Mouse (Mus musculus) liver, embryonic 15.5 days (tissue): ENCODE data around the gene Gm1673. TPM values are rescaled to one million over a fixed set of nuclear protein-coding genes. Genes with fewer than 3 reads are reported as not detected.
A peak's percentile ranks its signal among the peaks of the same experiment; 100 is the strongest.
"Not testable (repeated sequence)": the region's sequence is repeated elsewhere in the genome, so short reads cannot be mapped to it uniquely, and the experiment has no call there.

ENCODE experiments used
- ATAC-seq: fragments of 200-750 bp; cut with Nextera tagmentation; 2 replicates; pipeline ENCODE4 v1.8.0; 2017; ENCODE audit warnings: moderate number of reproducible peaks, mild to moderate bottlenecking, moderate library complexity; ENCODE audit not compliant: insufficient read depth
- H3K27ac ChIP-seq: fragments of 300-500 bp; sonication (generic); replicated peaks from 2 replicates; pipeline ENCODE4 v1.5.1; 2015; ENCODE audit warnings: mild to moderate bottlenecking, inconsistent platforms
- H3K27me3 ChIP-seq: fragments of 300-500 bp; sonication (generic); 2 replicates; pipeline ENCODE4 v1.6.1; 2015; ENCODE audit warnings: mild to moderate bottlenecking, inconsistent platforms
- H3K36me3 ChIP-seq: fragments of 300-500 bp; sonication (generic); replicated peaks from 2 replicates; pipeline ENCODE4 v1.6.1; 2015; ENCODE audit warnings: moderate library complexity, mild to moderate bottlenecking, inconsistent platforms
- H3K4me1 ChIP-seq: fragments of 300-500 bp; sonication (generic); replicated peaks from 2 replicates; pipeline ENCODE4 v1.6.1; 2015; ENCODE audit warnings: inconsistent platforms
- H3K4me2 ChIP-seq: fragments of 300-500 bp; sonication (generic); 2 replicates; pipeline ENCODE4 v1.6.1; 2015; ENCODE audit warnings: moderate library complexity, mild to moderate bottlenecking, inconsistent platforms
- H3K4me3 ChIP-seq: fragments of 300-500 bp; sonication (generic); replicated peaks from 2 replicates; pipeline ENCODE4 v1.5.1; 2015; ENCODE audit warnings: mild to moderate bottlenecking, inconsistent platforms
- H3K9ac ChIP-seq: fragments of 300-500 bp; sonication (generic); 2 replicates; pipeline ENCODE4 v1.6.1; 2015; ENCODE audit warnings: moderate library complexity, mild to moderate bottlenecking, inconsistent platforms
- H3K9me3 ChIP-seq: fragments of 300-500 bp; sonication (generic); replicated peaks from 2 replicates; pipeline ENCODE4 v1.6.1; 2016; ENCODE audit warnings: inconsistent platforms
- WGBS: fragments of 180-500 bp; shearing (Covaris S2); methylation state at CpG from one replicate; pipeline ENCODE4 v1.1.7; 2015; ENCODE audit warnings: mixed read lengths; ENCODE audit not compliant: insufficient replicate concordance; 5-methylcytosine and 5-hydroxymethylcytosine counted together
- polyA plus RNA-seq: library from polyadenylated mRNA; unstranded; fragments of >200 nt; fragmentation: Nextera tagmentation; extraction: Ambion mirVana; gene quantifications from 2 replicates; pipeline ENCODE4 v1.2.1, GENCODE M21; 2015

The Gm1673 gene
- 3.4 and 4.5 TPM in 2 replicates for polyA plus RNA-seq

GRCm38 (mm10) chr5:33983309-33984121, at the start of gene Gm1673:
Gm1673 (plus strand) TSS chr5:33983433.
- H3K4me3 ChIP-seq: peak within 1 kb of the TSS; percentile 57
- no peaks in the 10 kb centered on the region for H3K9me3 ChIP-seq
- H3K4me2 ChIP-seq: peak within 1 kb of the TSS; percentile 71
- no peaks in the 10 kb centered on the region for H3K36me3 ChIP-seq
- 0 out of 2 replicates have a peak, but pooled peaks have one; percentile 28 for ATAC-seq
- peaks cover 6% of the 10 kb centered on the region for H3K4me1 ChIP-seq
- H3K27me3 ChIP-seq: peaks cover 54% of the 10 kb centered on the region
- 0 out of 2 replicates have a peak within 1 kb of the TSS, but pooled peaks have one; percentile 18 for H3K9ac ChIP-seq
- no peak within 1 kb of the TSS for H3K27ac ChIP-seq
- WGBS: under 1% methylated on average over 87 of the region's 88 CpGs

- no peaks in the 10 kb centered on the region for H3K9me3 ChIP-seq
- peaks cover 40% of the 10 kb centered on the region for H3K4me1 ChIP-seq
- peak overlapping the region; percentile 97 for H3K4me3 ChIP-seq
- H3K9ac ChIP-seq: peak overlapping the region; percentile 41; the same call in 1 of the 2 replicates
- H3K27me3 ChIP-seq: no peaks in the 10 kb centered on the region
- H3K27ac ChIP-seq: peak overlapping the region; percentile 93
- 20% methylated on average over 2 of the region's 2 CpGs for WGBS
- ATAC-seq: no peak
- H3K4me2 ChIP-seq: peak overlapping the region; percentile 83
- H3K36me3 ChIP-seq: peaks cover 20% of the 10 kb centered on the region
Observed at GRCm38 (mm10) chr5:33934081-33934480, 49.2 kb upstream of the Gm1673 start.

- peak overlapping the region; percentile 93; the same call in 1 of the 2 replicates for H3K27ac ChIP-seq
- H3K4me3 ChIP-seq: peak overlapping the region; percentile 97
- no peaks in the 10 kb centered on the region for H3K9me3 ChIP-seq
- peaks cover 40% of the 10 kb centered on the region for H3K4me1 ChIP-seq
- ATAC-seq: no peak
- H3K4me2 ChIP-seq: peak overlapping the region; percentile 83
- 47% methylated on average over 7 of the region's 7 CpGs for WGBS
- 0 out of 2 replicates have a peak overlapping the region, but pooled peaks have one; percentile 91 for H3K9ac ChIP-seq
- peaks cover 18% of the 10 kb centered on the region for H3K36me3 ChIP-seq
- no peaks in the 10 kb centered on the region for H3K27me3 ChIP-seq
Observed at GRCm38 (mm10) chr5:33934877-33935276, 48.4 kb upstream of the Gm1673 start.

- 1% methylated on average over 39 of the region's 39 CpGs for WGBS
Observed at GRCm38 (mm10) chr5:33935700-33936111, 47.5 kb upstream of the Gm1673 start.

GRCm38 (mm10) chr5:33936120-33936707, 47.0 kb upstream of the Gm1673 start, which contains the start of gene Nelfa:
Nelfa (minus strand) TSS chr5:33936413.
- H3K27ac ChIP-seq: peak within 1 kb of the TSS; percentile 93
- ATAC-seq: peak; percentile 93
- no peaks in the 10 kb centered on the region for H3K27me3 ChIP-seq
- peak within 1 kb of the TSS; percentile 97 for H3K4me3 ChIP-seq
- H3K36me3 ChIP-seq: peaks cover 15% of the 10 kb centered on the region; the same call in 1 of the 2 replicates
- H3K9ac ChIP-seq: peak within 1 kb of the TSS; percentile 91
- peak within 1 kb of the TSS; percentile 83 for H3K4me2 ChIP-seq
- no peaks in the 10 kb centered on the region for H3K9me3 ChIP-seq
- H3K4me1 ChIP-seq: peaks cover 40% of the 10 kb centered on the region
- under 1% methylated on average over 60 of the region's 61 CpGs for WGBS

More at GRCm38 (mm10) chr5:33935700-33936111, 47.5 kb upstream of the Gm1673 start:
- Histone ChIP-seq H3K4me1 (peaks cover 40% of the 10 kb centered on the region), H3K4me2 (peak overlapping the region; percentile 83), H3K27ac (peak overlapping the region; percentile 93), H3K27me3 (no peaks in the 10 kb centered on the region), H3K9me3 (no peaks in the 10 kb centered on the region), H3K36me3 (peaks cover 17% of the 10 kb centered on the region; the same call in 1 of the 2 replicates), H3K4me3 (peak overlapping the region; percentile 97), H3K9ac (peak overlapping the region; percentile 91)
- peak; percentile 59 for ATAC-seq

GRCm38 (mm10) chr5:33937230-33937629, 46.0 kb upstream of the Gm1673 start:
- no peaks in the 10 kb centered on the region for H3K9me3 ChIP-seq
- no peaks in the 10 kb centered on the region for H3K27me3 ChIP-seq
- H3K36me3 ChIP-seq: peaks cover 12% of the 10 kb centered on the region; the same call in 1 of the 2 replicates
- no peak for ATAC-seq
- WGBS: 99% methylated on average over 2 of the region's 2 CpGs
- peaks cover 40% of the 10 kb centered on the region for H3K4me1 ChIP-seq
- H3K4me3 ChIP-seq: peak overlapping the region; percentile 97
- no peak overlapping the region for H3K9ac ChIP-seq
- H3K4me2 ChIP-seq: peak overlapping the region; percentile 83
- no peak overlapping the region for H3K27ac ChIP-seq

GRCm38 (mm10) chr5:33938448-33938847, 44.8 kb upstream of the Gm1673 start:
- no peak overlapping the region for H3K9ac ChIP-seq
- no peak for ATAC-seq
- peaks cover 29% of the 10 kb centered on the region for H3K4me1 ChIP-seq
- no peak overlapping the region for H3K27ac ChIP-seq
- H3K4me2 ChIP-seq: no peak overlapping the region
- WGBS: 47% methylated on average over 3 of the region's 3 CpGs
- no peak overlapping the region for H3K4me3 ChIP-seq
- no peaks in the 10 kb centered on the region for H3K27me3 ChIP-seq
- no peaks in the 10 kb centered on the region; the same call in 1 of the 2 replicates for H3K9me3 ChIP-seq
- peaks cover 12% of the 10 kb centered on the region; the same call in 1 of the 2 replicates for H3K36me3 ChIP-seq

GRCm38 (mm10) chr5:33947035-33947434, 36.2 kb upstream of the Gm1673 start:
- H3K27ac ChIP-seq, ATAC-seq, H3K27me3 ChIP-seq, H3K36me3 ChIP-seq, H3K4me3 ChIP-seq, H3K4me1 ChIP-seq, H3K9ac ChIP-seq, H3K9me3 ChIP-seq, H3K4me2 ChIP-seq: not testable (repeated sequence)
- 79% methylated on average over 16 of the region's 16 CpGs for WGBS

- H3K4me1 ChIP-seq: no peaks in the 10 kb centered on the region
- peaks cover 4% of the 10 kb centered on the region; the same call in 1 of the 2 replicates for H3K9me3 ChIP-seq
- H3K36me3 ChIP-seq: no peaks in the 10 kb centered on the region
- H3K27ac ChIP-seq: no peak overlapping the region
- no peak overlapping the region for H3K9ac ChIP-seq
- no peak overlapping the region for H3K4me3 ChIP-seq
- H3K4me2 ChIP-seq: no peak overlapping the region
- H3K27me3 ChIP-seq: no peaks in the 10 kb centered on the region
- WGBS: 75% methylated on average over 4 of the region's 4 CpGs
- no peak for ATAC-seq
Observed at GRCm38 (mm10) chr5:33948314-33948713, 34.9 kb upstream of the Gm1673 start.

- peaks cover 11% of the 10 kb centered on the region; the same call in 1 of the 2 replicates for H3K9me3 ChIP-seq
- WGBS: 71% methylated on average over 17 of the region's 17 CpGs
- no peak overlapping the region for H3K4me3 ChIP-seq
- no peak for ATAC-seq
- H3K9ac ChIP-seq: no peak overlapping the region
- H3K27ac ChIP-seq: no peak overlapping the region
- H3K27me3 ChIP-seq: no peaks in the 10 kb centered on the region
- no peaks in the 10 kb centered on the region for H3K4me1 ChIP-seq
- no peak overlapping the region for H3K4me2 ChIP-seq
- no peaks in the 10 kb centered on the region for H3K36me3 ChIP-seq
Observed at GRCm38 (mm10) chr5:33953471-33954185, 29.6 kb upstream of the Gm1673 start.
